Mouse (Mus musculus): ENCODE measurements around the gene Sgms1. TPM values are rescaled to one million over a fixed set of nuclear protein-coding genes. Genes with fewer than 3 reads are reported as not detected.
"Not testable (repeated sequence)": the region's sequence is repeated elsewhere in the genome, so short reads cannot be mapped to it uniquely, and the experiment has no call there.

The Sgms1 gene
- polyA plus RNA-seq, 1 experiment from 2014 or later: 28.8 TPM

DNA sequence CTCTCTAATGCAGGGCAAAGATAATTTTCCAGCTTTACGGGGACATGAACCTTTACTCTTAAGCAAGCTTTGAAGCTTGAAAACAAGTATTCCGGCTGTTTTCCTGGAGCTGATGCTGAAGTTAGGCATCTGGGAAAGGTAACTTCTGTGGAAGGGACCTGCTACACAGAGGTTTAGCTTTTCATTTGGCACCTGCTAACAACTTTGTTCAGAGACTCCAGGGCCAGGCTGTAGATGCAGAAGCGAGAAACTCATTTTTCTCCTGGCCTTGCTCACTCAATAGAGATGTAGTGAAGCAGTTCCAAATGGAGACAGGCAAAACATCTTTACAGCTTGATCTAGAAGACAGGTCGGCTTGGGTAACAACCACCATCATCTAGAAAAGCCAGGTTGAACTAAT lies 225.4 kb downstream of the Sgms1 start:
- H3K4me3 ChIP-seq: no peak overlapping the region
- H3K4me2 ChIP-seq: no peak overlapping the region
- H3K9me3 ChIP-seq: no peaks in the 10 kb centered on the region
- peaks cover 12% of the 10 kb centered on the region for H3K36me3 ChIP-seq
- no peak overlapping the region for H3K9ac ChIP-seq
- H3K27me3 ChIP-seq: no peaks in the 10 kb centered on the region
- no peak overlapping the region for H3K27ac ChIP-seq
- no peak for ATAC-seq (ENCODE audit: insufficient number of reproducible peaks, insufficient read depth, low FRiP score, low TSS enrichment, low read depth)
- no peaks in the 10 kb centered on the region for H3K4me1 ChIP-seq
- WGBS: 92% methylated on average over 4 of the region's 4 CpGs

DNA sequence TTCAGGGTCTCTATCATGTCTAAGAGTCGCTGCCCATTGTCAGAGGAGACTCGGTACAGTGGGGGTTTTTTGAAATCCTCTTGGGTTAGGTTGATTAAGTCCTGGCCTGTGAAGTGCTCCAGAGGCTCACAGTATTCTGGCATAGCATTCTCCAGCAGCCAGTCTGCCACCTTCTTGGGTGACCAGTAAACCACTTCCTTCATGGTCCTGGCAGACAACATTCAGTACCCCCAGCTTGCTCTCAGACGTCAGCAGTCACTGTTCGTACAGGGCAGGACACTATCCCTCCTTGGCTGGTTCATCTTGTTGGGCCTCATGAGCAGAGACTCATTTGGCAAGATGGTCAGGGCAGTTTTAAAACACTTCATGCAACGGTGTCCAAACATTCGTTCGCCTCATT lies 229.6 kb downstream of the Sgms1 start:
- H3K4me1 ChIP-seq: peaks cover 4% of the 10 kb centered on the region
- H3K4me3 ChIP-seq: no peak overlapping the region
- H3K36me3 ChIP-seq: peaks cover 24% of the 10 kb centered on the region
- no peak overlapping the region for H3K9ac ChIP-seq
- no peak overlapping the region for H3K4me2 ChIP-seq
- H3K9me3 ChIP-seq: no peaks in the 10 kb centered on the region
- H3K27ac ChIP-seq: no peak overlapping the region
- WGBS: 95% methylated on average over 7 of the region's 7 CpGs
- no peaks in the 10 kb centered on the region for H3K27me3 ChIP-seq
- no peak for ATAC-seq (ENCODE audit: insufficient number of reproducible peaks, insufficient read depth, low FRiP score, low TSS enrichment, low read depth)

DNA sequence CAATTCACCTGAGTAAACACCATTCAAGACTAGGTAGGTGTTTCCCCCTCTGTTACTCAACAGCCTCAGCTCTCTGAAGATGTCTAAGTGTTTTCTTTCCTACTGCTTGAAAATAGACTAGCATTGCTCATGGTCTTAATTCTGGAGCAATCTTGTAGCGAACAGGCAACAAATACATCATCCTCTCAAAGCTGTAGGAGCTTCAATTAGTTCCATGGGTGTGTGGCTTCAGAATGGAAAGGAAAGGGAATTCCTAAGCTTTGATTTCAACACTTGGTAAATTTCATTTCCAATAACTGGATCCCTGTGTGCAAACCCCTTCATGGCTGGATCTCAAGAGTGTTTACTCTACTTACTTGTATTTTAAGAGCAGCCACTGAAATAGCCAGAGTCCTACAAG lies 230.3 kb downstream of the Sgms1 start:
- Histone ChIP-seq H3K4me2 (no peak overlapping the region), H3K9me3 (no peaks in the 10 kb centered on the region), H3K36me3 (peaks cover 24% of the 10 kb centered on the region), H3K4me3 (no peak overlapping the region), H3K4me1 (peaks cover 4% of the 10 kb centered on the region), H3K27ac (no peak overlapping the region), H3K27me3 (no peaks in the 10 kb centered on the region), H3K9ac (no peak overlapping the region)
- ATAC-seq (ENCODE audit: insufficient number of reproducible peaks, insufficient read depth, low FRiP score, low TSS enrichment, low read depth): no peak
- 98% methylated on average over 1 of the region's 1 CpGs for WGBS

DNA sequence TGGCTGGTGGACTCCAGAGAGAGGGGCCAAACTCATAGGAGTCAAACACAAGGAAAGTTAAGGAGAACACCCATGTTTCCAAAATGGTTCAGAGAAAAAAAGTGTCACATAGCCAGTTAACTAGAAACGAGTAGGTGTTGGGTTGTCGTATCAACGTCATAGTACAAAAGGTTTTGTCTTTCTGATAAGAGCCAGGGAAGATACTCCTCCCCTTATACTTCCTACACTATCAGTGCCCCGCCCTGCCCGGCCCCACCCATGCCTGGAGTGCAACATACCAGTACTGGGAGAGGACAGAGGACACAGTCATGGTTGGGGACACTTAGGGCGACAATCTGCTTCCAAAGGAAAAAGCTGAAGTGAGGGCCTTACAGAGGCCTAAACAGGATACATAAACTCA lies 232.5 kb downstream of the Sgms1 start:
- WGBS: 91% methylated on average over 6 of the region's 6 CpGs
- no peak overlapping the region for H3K4me2 ChIP-seq
- H3K4me1 ChIP-seq: peaks cover 4% of the 10 kb centered on the region
- no peaks in the 10 kb centered on the region for H3K27me3 ChIP-seq
- no peak overlapping the region for H3K9ac ChIP-seq
- ATAC-seq (ENCODE audit: insufficient number of reproducible peaks, insufficient read depth, low FRiP score, low TSS enrichment, low read depth): no peak
- peaks cover 24% of the 10 kb centered on the region for H3K36me3 ChIP-seq
- no peak overlapping the region for H3K4me3 ChIP-seq
- H3K9me3 ChIP-seq: no peaks in the 10 kb centered on the region
- H3K27ac ChIP-seq: no peak overlapping the region

DNA sequence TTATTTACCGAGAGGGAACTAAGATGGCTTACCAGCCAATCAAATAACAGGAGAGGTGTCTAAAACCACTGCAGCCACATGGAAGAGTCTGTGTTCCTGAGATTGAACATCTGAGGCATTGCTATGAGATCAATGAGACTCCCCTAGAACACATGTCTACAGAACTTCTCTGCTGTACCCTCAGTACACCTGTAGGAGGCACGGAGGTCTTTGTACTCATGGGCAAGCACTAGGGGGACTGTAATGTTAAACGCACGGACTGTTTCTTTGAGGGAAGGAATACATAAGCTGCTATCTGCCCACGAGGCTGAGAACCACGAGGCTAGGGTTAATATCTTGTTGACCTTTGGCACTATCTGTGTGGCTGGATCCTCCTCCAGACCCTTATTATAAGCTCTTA lies 237.0 kb downstream of the Sgms1 start:
- no peak for ATAC-seq (ENCODE audit: insufficient number of reproducible peaks, insufficient read depth, low FRiP score, low TSS enrichment, low read depth)
- WGBS: 78% methylated on average over 6 of the region's 6 CpGs
- Histone ChIP-seq H3K9ac (no peak overlapping the region), H3K27ac (no peak overlapping the region), H3K27me3 (no peaks in the 10 kb centered on the region), H3K4me1 (peaks cover 4% of the 10 kb centered on the region), H3K4me2 (no peak overlapping the region), H3K4me3 (no peak overlapping the region), H3K36me3 (peaks cover 6% of the 10 kb centered on the region), H3K9me3 (no peaks in the 10 kb centered on the region)

DNA sequence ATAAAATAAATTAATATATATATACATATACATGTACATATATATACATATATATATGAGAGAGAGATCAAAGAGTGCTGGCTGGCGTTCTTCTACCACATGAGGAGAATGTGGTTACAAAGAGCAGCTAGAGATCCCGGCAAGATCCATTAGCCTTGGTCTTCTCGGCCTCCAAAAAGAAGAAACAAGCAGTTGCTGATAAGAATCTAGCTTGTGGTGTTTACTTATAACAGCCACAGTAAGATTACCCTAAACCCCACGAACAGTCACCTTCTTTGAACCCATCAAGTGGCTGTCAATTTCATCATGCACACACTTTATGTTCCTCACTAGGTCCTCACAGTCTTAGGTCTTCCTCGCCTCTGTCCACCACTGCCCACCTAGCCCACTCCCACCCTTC lies 240.8 kb downstream of the Sgms1 start:
- no peak for ATAC-seq (ENCODE audit: insufficient number of reproducible peaks, insufficient read depth, low FRiP score, low TSS enrichment, low read depth)
- 61% methylated on average over 5 of the region's 5 CpGs for WGBS
- no peak overlapping the region for H3K27ac ChIP-seq
- H3K36me3 ChIP-seq: no peaks in the 10 kb centered on the region; the same call in 1 of the 2 replicates
- no peaks in the 10 kb centered on the region for H3K27me3 ChIP-seq
- H3K9ac ChIP-seq: no peak overlapping the region
- H3K4me3 ChIP-seq: no peak overlapping the region
- no peaks in the 10 kb centered on the region for H3K9me3 ChIP-seq
- no peaks in the 10 kb centered on the region for H3K4me1 ChIP-seq
- no peak overlapping the region for H3K4me2 ChIP-seq

DNA sequence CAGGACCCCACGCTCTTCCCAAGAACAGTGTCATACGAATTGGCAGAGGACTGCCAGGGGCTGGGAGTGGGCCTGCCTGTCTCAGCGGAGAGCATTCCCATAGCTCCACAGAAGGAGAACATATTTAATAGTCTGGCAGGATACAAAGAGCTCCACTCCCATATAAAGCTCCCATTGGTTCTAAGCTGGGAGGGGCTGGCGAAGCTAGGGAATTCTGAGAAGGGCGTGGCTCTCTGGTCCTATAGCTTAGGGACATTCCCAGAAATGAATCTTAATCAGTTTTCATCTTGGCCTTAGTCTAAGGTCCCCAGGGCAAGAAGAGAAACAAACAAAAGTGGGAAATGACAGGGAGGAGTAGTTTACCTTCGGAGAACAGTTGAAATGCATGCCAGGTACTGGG lies 247.1 kb downstream of the Sgms1 start:
- Histone ChIP-seq H3K9ac (no peak overlapping the region), H3K4me1 (0 out of 2 replicates have a peak, but pooled peaks cover 6% of the 10 kb centered on the region), H3K27me3 (no peaks in the 10 kb centered on the region), H3K27ac (no peak overlapping the region), H3K4me2 (no peak overlapping the region), H3K36me3 (peaks cover 3% of the 10 kb centered on the region; the same call in 1 of the 2 replicates), H3K9me3 (no peaks in the 10 kb centered on the region), H3K4me3 (no peak overlapping the region)
- 87% methylated on average over 6 of the region's 6 CpGs for WGBS
- ATAC-seq (ENCODE audit: insufficient number of reproducible peaks, insufficient read depth, low FRiP score, low TSS enrichment, low read depth): no peak

DNA sequence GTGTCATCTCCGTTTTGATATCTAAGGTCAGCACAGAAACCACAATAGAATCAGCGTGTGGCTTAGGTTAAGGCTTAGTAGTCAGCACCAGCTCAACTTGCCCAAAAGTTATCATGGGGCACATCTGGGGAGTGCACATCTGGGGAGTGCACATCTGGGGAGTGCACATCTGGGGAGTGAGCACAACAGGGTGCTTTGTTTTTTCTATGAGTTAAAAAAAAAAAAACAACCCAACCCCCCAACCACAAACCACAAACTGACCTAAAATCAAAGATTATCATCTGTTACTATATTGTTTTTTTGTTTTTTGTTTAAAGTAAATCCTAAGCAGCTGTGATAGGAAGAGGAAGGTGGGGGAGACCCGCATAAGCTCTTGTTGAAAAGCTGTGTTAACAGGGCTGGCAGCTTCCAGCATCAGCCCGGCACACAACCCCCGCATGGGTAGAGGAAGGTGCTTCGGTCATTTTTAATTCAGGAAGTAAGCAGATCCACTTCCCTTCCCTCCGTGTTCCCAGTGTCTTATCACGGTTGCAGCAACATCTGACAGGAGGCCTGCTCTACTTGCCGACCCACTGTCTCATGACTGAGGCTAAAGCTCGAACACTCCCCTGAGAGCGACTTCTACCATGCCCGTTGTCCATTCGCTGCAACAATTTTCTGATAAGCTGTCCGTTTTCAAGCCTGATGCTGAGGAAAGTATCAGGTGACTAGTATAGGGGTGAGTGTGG lies 251.0 kb downstream of the Sgms1 start:
- H3K36me3 ChIP-seq: peaks cover 3% of the 10 kb centered on the region; the same call in 1 of the 2 replicates

DNA sequence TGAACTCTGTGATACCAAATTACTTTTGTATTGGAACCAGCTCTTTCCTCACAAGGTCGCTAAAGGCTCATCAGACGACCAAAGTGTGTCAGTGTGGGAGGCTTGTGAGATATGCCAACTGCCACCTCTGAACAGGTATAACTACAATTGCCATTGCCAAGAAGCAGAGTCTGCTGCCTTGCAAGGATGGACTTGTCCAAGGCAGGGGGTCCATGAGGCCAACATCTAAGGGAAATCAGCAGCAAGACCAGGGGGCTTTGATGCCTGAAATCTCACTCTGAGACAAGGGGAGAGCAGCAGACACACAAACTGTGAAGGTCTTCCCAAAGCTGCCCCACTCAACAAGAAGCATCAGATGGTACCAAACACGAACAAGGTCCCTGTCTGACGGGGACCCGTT lies 251.6 kb downstream of the Sgms1 start:
- ATAC-seq (ENCODE audit: insufficient number of reproducible peaks, insufficient read depth, low FRiP score, low TSS enrichment, low read depth): no peak
- no peak overlapping the region for H3K9ac ChIP-seq
- H3K4me3 ChIP-seq: no peak overlapping the region
- WGBS: 82% methylated on average over 5 of the region's 5 CpGs
- peaks cover 3% of the 10 kb centered on the region; the same call in 1 of the 2 replicates for H3K36me3 ChIP-seq
- 0 out of 2 replicates have a peak, but pooled peaks cover 6% of the 10 kb centered on the region for H3K4me1 ChIP-seq
- no peak overlapping the region for H3K4me2 ChIP-seq
- H3K9me3 ChIP-seq: no peaks in the 10 kb centered on the region
- no peaks in the 10 kb centered on the region for H3K27me3 ChIP-seq
- no peak overlapping the region for H3K27ac ChIP-seq

More for the DNA sequence above, 251.0 kb downstream of the Sgms1 start:
- no peak for ATAC-seq (ENCODE audit: insufficient number of reproducible peaks, insufficient read depth, low FRiP score, low TSS enrichment, low read depth)
- no peak overlapping the region for H3K4me2 ChIP-seq
- H3K27ac ChIP-seq: no peak overlapping the region
- 64% methylated on average over 14 of the region's 14 CpGs for WGBS
- H3K9ac ChIP-seq: no peak overlapping the region
- no peaks in the 10 kb centered on the region for H3K27me3 ChIP-seq
- 0 out of 2 replicates have a peak, but pooled peaks cover 6% of the 10 kb centered on the region for H3K4me1 ChIP-seq
- H3K9me3 ChIP-seq: no peaks in the 10 kb centered on the region
- H3K4me3 ChIP-seq: no peak overlapping the region

DNA sequence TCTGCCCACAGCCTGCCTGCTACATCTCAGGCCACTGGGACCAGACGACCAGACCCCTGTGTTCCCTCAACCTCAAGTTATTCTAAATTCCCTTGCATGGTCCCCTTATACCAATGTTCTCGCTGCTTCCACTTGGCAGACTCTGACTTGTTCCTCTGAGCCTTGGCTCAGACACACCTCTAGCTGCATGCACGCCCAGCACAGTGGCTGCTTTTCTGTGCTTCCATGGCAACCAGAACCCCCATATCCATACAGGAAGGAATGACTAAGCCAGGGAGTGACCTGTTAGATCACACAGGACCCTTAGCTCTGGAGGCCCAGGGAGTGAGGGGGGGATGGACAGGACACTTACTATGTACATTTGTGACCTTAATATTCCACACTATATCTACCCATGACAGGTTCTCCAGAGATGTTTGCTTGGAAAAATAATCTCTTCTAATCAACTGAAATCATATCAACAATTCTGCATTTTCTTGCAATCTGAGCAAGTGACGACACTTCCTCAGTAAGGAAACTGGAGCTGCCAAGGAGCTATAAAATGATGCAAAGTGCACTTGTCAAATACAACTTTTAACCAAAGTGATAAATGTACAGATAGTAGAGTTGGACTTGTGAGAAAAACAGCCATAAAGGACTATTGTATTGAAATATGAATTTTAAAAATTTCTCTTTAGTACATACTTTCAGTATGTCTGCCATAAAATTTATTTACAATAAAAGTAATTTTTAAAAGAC lies 252.5 kb downstream of the Sgms1 start:
- H3K9me3 ChIP-seq: no peaks in the 10 kb centered on the region
- no peaks in the 10 kb centered on the region for H3K27me3 ChIP-seq
- ATAC-seq (ENCODE audit: insufficient number of reproducible peaks, insufficient read depth, low FRiP score, low TSS enrichment, low read depth): no peak
- no peak overlapping the region for H3K4me3 ChIP-seq
- peaks cover 3% of the 10 kb centered on the region; the same call in 1 of the 2 replicates for H3K36me3 ChIP-seq
- H3K4me1 ChIP-seq: peaks cover 7% of the 10 kb centered on the region; the same call in 1 of the 2 replicates
- WGBS: 55% methylated on average over 4 of the region's 4 CpGs
- H3K27ac ChIP-seq: no peak overlapping the region
- no peak overlapping the region for H3K4me2 ChIP-seq
- no peak overlapping the region for H3K9ac ChIP-seq

DNA sequence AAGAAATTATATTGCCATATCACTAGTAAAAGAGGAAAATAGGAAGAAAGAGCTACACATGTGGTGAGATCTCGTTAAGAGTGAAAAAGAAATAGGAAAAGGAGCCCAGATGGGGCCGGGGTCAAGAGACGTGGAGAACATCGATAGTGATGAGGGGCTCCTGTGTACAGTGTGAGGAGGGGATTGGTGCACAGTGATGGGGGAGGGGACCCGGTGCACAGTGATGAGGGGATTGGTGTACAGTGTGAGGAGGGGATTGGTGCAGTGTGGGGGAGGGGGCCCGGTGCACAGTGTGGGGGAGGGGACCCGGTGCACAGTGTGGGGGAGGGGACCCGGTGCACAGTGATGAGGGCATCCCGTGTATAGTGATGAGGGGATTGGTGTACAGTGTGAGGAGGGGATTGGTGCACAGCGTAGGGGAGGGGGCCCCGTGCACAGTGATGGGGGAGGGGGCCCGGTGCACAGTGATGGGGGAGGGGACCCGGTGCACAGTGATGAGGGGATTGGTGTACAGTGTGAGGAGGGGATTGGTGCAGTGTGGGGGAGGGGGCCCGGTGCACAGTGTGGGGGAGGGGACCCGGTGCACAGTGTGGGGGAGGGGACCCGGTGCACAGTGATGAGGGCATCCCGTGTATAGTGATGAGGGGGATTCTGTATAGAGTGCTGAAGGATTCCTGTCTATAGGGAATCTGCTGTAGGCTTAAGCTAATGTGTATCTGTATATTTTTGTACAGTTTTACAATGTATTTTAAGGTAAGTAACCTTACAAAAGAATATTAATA lies 257.6 kb downstream of the Sgms1 start:
- H3K4me1 ChIP-seq; H3K4me3 ChIP-seq; H3K27ac ChIP-seq; ATAC-seq (ENCODE audit: insufficient number of reproducible peaks, insufficient read depth, low FRiP score, low TSS enrichment, low read depth); H3K9ac ChIP-seq; H3K4me2 ChIP-seq; H3K27me3 ChIP-seq; H3K9me3 ChIP-seq: not testable (repeated sequence)
- H3K36me3 ChIP-seq: 0 out of 2 replicates have a peak, but pooled peaks cover 11% of the 10 kb centered on the region
- WGBS: 70% methylated on average over 16 of the region's 17 CpGs

Measured in embryonic facial prominence, embryonic 13.5 days (tissue).